Mouse (Mus musculus) liver, embryonic 16.5 days (tissue): Measurements from ENCODE around the gene Abcg1. TPM values are rescaled to one million over a fixed set of nuclear protein-coding genes. Genes with fewer than 3 reads are reported as not detected.

ENCODE experiments used
- ATAC-seq: fragments of 200-750 bp; cut with Nextera tagmentation; 2 replicates; pipeline ENCODE4 v1.8.0; 2017; ENCODE audit warnings: low read depth, mild to moderate bottlenecking, moderate number of reproducible peaks, moderate library complexity
- H3K27ac ChIP-seq: fragments of 300-500 bp; sonication (generic); 2 replicates; pipeline ENCODE4 v1.5.1; 2014; ENCODE audit warnings: mild to moderate bottlenecking, low read length
- H3K27me3 ChIP-seq: fragments of 300-500 bp; sonication (generic); 2 replicates; pipeline ENCODE4 v1.6.1; 2014; ENCODE audit warnings: low read depth, low read length, mixed read lengths; ENCODE audit not compliant: control insufficient read depth, insufficient read depth
- H3K36me3 ChIP-seq: fragments of 300-500 bp; sonication (generic); 2 replicates; pipeline ENCODE4 v1.6.1; 2014; ENCODE audit warnings: mild to moderate bottlenecking; ENCODE audit not compliant: control insufficient read depth, insufficient read depth
- H3K4me1 ChIP-seq: fragments of 300-500 bp; sonication (generic); 2 replicates; pipeline ENCODE4 v1.6.1; 2014; ENCODE audit warnings: low read depth, low read length, mixed read lengths; ENCODE audit not compliant: control insufficient read depth
- H3K4me2 ChIP-seq: fragments of 300-500 bp; sonication (generic); 2 replicates; pipeline ENCODE4 v1.6.1; 2014; ENCODE audit warnings: low read depth, low read length, mixed read lengths
- H3K4me3 ChIP-seq: fragments of 300-500 bp; sonication (generic); 2 replicates; pipeline ENCODE4 v1.5.1; 2014; ENCODE audit warnings: low read depth, mild to moderate bottlenecking, low read length
- H3K9ac ChIP-seq: fragments of 300-500 bp; sonication (generic); 2 replicates; pipeline ENCODE4 v1.6.1; 2014; ENCODE audit warnings: low read depth, low read length
- H3K9me3 ChIP-seq: fragments of 300-500 bp; sonication (generic); replicated peaks from 2 replicates; pipeline ENCODE4 v1.6.1; 2016; ENCODE audit warnings: low read length; ENCODE audit not compliant: control insufficient read depth
- WGBS: fragments of 180-500 bp; shearing (Covaris S2); extraction: QIAGEN DNeasy Blood & Tissue Kit; methylation state at CpG from one replicate; pipeline ENCODE4 v1.1.7; 2014; ENCODE audit not compliant: insufficient replicate concordance; 5-methylcytosine and 5-hydroxymethylcytosine counted together
- polyA plus RNA-seq: library from polyadenylated mRNA; unstranded; fragments of >200 nt; fragmentation: Nextera tagmentation; extraction: Ambion mirVana; gene quantifications from 2 replicates; pipeline ENCODE4 v1.2.1, GENCODE M21; 2015

The Abcg1 gene
- polyA plus RNA-seq, 1 experiment from 2014 or later, result 10.8 TPM

DNA sequence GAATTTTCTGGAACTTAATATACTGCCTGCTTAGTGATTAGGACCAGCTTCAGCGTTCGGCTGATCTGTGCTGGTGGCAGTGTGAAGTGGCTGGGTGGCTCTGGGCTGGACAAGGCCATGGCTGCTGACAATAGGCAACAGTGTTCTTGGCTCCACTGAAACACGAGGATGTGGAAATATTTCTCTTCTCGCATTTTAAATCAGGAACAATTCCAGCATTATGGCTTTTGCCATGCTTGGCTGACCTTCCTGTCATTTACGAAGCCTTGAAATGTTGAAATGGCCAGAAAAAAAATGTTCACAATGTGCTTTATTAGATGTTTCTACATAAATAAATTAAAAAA lies 32.7 kb upstream of the Abcg1 start:
- Histone ChIP-seq H3K27ac (no peak overlapping the region), H3K4me3 (no peak overlapping the region), H3K4me1 (peaks cover 6% of the 10 kb centered on the region), H3K9ac (no peak overlapping the region), H3K27me3 (no peaks in the 10 kb centered on the region), H3K36me3 (no peaks in the 10 kb centered on the region), H3K9me3 (no peaks in the 10 kb centered on the region), H3K4me2 (no peak overlapping the region)
- 61% methylated on average over 5 of the region's 5 CpGs for WGBS
- no peak for ATAC-seq

DNA sequence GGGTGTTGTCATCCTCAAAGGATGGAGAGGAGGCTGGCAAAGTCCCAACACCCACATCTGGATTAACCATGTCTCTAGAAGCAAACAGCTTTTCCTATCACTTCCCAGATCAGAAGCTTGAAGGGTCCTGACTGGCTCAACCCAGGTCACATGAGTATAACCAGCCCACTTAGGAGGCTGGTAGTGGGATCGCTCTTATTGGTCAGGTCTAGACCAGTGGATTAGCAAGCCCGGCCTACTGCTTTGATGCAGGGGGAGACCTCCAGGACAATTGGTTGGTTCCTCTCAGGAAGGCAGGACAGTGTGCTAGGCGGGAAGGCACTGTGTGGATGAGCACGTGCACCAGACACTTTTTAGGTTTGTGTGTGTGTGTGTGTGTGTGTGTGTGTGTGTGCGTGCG lies 30.5 kb upstream of the Abcg1 start:
- peaks cover 6% of the 10 kb centered on the region for H3K4me1 ChIP-seq
- WGBS, result 68% methylated on average over 6 of the region's 6 CpGs
- H3K4me2 ChIP-seq, result no peak overlapping the region
- ATAC-seq, result no peak
- H3K27ac ChIP-seq, result no peak overlapping the region
- H3K4me3 ChIP-seq, result no peak overlapping the region
- no peaks in the 10 kb centered on the region for H3K9me3 ChIP-seq
- H3K9ac ChIP-seq, result no peak overlapping the region
- no peaks in the 10 kb centered on the region for H3K27me3 ChIP-seq
- H3K36me3 ChIP-seq, result no peaks in the 10 kb centered on the region

DNA sequence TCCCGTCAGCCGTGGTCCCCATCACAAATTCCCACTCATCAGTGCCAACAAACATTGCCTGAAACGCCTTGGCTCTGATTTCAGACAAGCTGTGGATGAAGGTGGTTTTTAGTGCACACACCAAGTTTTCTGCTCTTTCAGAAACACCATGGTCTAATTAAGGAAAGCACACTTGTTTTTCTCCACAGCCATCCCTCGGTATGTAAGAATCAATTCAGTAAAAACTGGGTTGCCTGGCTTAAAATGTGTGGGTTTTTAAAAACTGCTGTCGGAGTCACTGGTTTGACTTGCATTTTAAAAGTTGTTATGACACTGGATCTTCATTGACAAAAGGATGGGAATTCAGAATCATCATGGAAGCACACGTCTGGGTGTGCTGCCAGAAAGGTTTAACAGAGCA lies 29.8 kb upstream of the Abcg1 start:
- H3K27ac ChIP-seq, result no peak overlapping the region
- H3K36me3 ChIP-seq, result no peaks in the 10 kb centered on the region
- no peaks in the 10 kb centered on the region for H3K27me3 ChIP-seq
- ATAC-seq, result no peak
- no peak overlapping the region for H3K9ac ChIP-seq
- peaks cover 6% of the 10 kb centered on the region for H3K4me1 ChIP-seq
- H3K4me3 ChIP-seq, result no peak overlapping the region
- 76% methylated on average over 6 of the region's 6 CpGs for WGBS
- no peak overlapping the region for H3K4me2 ChIP-seq
- H3K9me3 ChIP-seq, result no peaks in the 10 kb centered on the region

DNA sequence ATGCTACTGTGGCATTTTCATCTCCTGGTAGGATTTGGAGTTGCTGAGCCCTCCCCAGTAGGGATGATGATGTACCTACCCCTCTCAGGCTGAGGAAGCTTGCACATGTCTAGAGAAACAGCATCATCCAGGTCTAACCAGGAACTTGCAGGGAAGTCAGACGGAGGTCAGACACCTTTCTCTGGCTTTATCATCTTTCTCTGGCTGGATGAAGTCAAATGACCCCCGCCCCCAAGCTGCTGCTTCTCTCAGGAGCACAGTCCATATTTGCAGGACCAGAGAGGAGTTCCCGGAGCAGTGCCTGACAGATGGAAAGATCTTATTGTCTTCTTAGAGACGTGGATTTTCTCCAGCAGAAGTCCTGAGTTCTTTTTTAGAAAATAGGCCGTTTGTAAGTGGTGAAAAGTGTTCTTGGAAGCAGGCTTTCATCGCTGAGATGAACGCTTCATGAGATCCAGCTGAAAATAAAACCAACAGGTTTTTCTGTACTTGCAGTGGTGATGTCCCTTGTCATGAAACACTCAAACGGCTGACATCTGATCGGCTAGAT lies 28.6 kb upstream of the Abcg1 start:
- Histone ChIP-seq H3K4me2 (no peak overlapping the region), H3K27me3 (no peaks in the 10 kb centered on the region), H3K4me3 (no peak overlapping the region), H3K36me3 (no peaks in the 10 kb centered on the region), H3K27ac (no peak overlapping the region), H3K9ac (no peak overlapping the region), H3K9me3 (no peaks in the 10 kb centered on the region), H3K4me1 (peaks cover 14% of the 10 kb centered on the region)
- no peak for ATAC-seq
- 63% methylated on average over 9 of the region's 9 CpGs for WGBS

DNA sequence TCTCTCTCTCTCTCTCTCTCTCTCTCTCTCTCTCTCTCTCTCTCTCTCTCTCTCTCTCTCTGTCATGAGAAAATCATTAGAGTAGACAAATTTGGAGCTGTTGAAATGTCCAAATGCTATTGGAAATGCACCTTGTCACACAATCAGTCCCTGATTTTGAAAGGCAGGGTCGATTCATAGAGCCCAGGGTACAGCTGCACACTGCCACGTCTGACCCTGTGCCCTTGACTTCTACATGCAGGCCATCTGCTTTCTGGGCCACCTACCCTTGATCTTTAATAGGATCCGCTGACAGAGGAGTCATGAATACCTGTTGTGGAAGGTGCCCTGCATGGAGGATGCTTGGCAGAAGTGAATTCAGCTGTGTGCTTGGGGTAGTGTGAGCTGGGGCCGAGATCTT lies 28.1 kb upstream of the Abcg1 start:
- Histone ChIP-seq H3K4me1 (peaks cover 16% of the 10 kb centered on the region), H3K9me3 (no peaks in the 10 kb centered on the region), H3K9ac (no peak overlapping the region), H3K4me2 (no peak overlapping the region), H3K4me3 (no peak overlapping the region), H3K27me3 (no peaks in the 10 kb centered on the region), H3K36me3 (no peaks in the 10 kb centered on the region), H3K27ac (no peak overlapping the region)
- ATAC-seq, result no peak
- WGBS, result 73% methylated on average over 4 of the region's 4 CpGs

DNA sequence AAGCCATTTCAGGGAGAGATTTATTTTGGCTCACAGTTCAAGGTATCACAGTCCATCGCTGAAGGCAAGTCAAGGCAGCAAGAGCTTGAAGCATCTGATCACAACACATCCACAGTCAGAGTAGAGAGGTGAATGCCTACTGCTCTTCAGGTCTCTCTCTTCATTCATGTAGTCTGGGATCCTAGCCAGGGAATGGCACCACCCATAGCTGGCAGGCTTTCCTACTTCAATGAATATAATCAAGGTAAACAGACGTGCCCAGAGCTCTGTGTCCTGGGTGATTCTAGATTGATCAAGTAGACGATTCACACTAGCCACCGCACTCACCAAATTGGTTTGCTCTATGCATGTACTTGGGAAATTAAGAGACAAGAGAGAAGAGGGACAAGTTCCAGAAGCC lies 25.1 kb upstream of the Abcg1 start:
- 80% methylated on average over 4 of the region's 4 CpGs for WGBS
- H3K4me3 ChIP-seq, result no peak overlapping the region
- H3K9me3 ChIP-seq, result no peaks in the 10 kb centered on the region
- no peak overlapping the region for H3K4me2 ChIP-seq
- no peaks in the 10 kb centered on the region for H3K36me3 ChIP-seq
- H3K4me1 ChIP-seq, result peaks cover 24% of the 10 kb centered on the region
- no peak overlapping the region for H3K27ac ChIP-seq
- no peak overlapping the region for H3K9ac ChIP-seq
- no peak for ATAC-seq
- no peaks in the 10 kb centered on the region for H3K27me3 ChIP-seq

DNA sequence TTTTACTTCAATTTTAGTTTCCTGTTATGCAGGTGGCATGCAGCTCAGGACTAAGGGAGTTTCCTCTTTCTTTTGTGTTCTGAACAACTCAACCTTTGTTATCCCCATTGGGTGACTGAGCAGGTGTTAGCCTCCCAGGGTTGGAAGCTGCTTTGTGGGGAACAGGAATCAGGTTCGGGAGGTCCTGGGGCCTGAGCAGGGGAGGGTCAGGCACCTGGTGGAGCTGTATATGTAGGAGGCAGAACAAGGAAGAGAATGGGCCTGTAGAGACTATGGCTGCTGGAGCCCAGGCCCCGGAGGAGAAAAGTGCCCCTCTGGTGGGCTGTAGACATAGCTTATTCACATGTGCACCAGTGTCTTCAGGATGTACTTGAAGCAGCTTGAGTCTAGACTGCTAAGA lies 24.2 kb upstream of the Abcg1 start:
- H3K9ac ChIP-seq, result 0 out of 2 replicates have a peak overlapping the region, but pooled peaks have one; percentile 15
- H3K4me1 ChIP-seq, result peaks cover 24% of the 10 kb centered on the region
- H3K36me3 ChIP-seq, result no peaks in the 10 kb centered on the region
- H3K9me3 ChIP-seq, result no peaks in the 10 kb centered on the region
- peak overlapping the region; percentile 49 for H3K4me2 ChIP-seq
- H3K27me3 ChIP-seq, result no peaks in the 10 kb centered on the region
- H3K27ac ChIP-seq, result peak overlapping the region; percentile 76
- no peak for ATAC-seq
- no peak overlapping the region for H3K4me3 ChIP-seq
- 44% methylated on average over 2 of the region's 2 CpGs for WGBS

DNA sequence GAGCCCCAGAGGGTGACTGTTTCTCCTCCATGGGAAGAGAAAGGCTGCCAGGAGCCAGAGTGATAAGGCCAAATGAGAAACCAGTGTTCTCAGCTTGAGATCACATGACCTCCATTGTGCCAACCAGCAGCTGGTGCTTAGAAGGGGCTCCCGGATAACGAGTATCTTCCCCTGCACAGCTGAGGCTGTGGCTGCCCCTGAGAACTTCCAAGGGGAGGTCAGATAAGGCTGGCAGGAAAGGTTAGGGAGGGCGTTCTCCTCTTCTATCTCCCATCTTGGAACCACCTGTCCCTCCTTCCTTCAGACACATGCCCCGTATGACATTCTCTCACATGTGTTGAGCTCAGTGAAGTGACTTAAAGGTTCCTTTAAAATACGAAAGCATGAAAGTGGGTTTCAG lies 23.3 kb upstream of the Abcg1 start:
- 18% methylated on average over 5 of the region's 5 CpGs for WGBS
- peak overlapping the region; percentile 49 for H3K4me2 ChIP-seq
- H3K9ac ChIP-seq, result no peak overlapping the region; the same call in 1 of the 2 replicates
- H3K4me3 ChIP-seq, result no peak overlapping the region
- H3K9me3 ChIP-seq, result no peaks in the 10 kb centered on the region
- H3K27ac ChIP-seq, result peak overlapping the region; percentile 76
- no peaks in the 10 kb centered on the region for H3K27me3 ChIP-seq
- no peaks in the 10 kb centered on the region for H3K36me3 ChIP-seq
- ATAC-seq, result peak; percentile 92
- peaks cover 24% of the 10 kb centered on the region for H3K4me1 ChIP-seq

DNA sequence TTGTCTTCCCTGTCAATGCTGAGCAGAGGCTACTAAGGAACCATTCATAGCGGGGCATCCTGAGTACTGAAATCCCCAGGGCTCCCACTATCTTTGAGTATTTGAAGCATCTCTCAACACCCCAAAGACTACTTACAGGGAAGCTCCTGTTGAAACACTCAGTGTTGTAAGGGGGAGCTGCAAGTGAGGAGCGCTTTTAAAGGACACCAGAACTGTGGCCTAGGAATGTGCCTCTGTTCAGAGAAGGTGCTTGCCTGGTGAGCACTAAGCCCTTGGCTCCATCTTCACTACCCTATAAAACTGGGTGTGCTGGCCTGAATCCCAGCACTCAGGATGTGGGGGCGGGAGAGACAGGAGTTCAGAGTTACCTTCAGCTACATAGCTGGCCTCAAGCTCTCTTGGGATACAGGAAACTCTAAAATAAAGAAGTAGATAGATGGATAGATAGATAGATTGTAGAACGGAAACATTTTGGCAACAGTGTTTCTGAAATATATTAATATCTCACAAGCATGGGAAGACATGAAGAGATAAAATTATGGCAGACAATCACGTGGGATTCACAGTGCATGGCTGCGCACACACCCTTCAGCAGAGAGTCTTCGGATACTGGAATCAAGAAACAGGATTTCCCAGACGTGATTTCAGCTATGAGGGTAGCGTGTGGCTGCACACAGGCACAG lies 22.7 kb upstream of the Abcg1 start:
- ATAC-seq, result no peak
- Histone ChIP-seq H3K4me1 (peaks cover 24% of the 10 kb centered on the region), H3K36me3 (no peaks in the 10 kb centered on the region), H3K4me2 (peak overlapping the region; percentile 49; the same call in 1 of the 2 replicates), H3K9me3 (no peaks in the 10 kb centered on the region), H3K9ac (no peak overlapping the region), H3K4me3 (no peak overlapping the region), H3K27ac (peak overlapping the region; percentile 52), H3K27me3 (no peaks in the 10 kb centered on the region)
- WGBS, result 55% methylated on average over 9 of the region's 9 CpGs
